Mouse (Mus musculus) liver, adult 2 months (tissue): ENCODE results near the gene Pigt.

Experiments used
- CTCF ChIP-seq: fragments of 200-500 bp; IDR thresholded peaks from 2 replicates; pipeline ENCODE4 v1.5.1; 2011; ENCODE audit warnings: low read depth, low read length, control low read depth
- POLR2A ChIP-seq: fragments of 200-500 bp; IDR thresholded peaks from 2 replicates; pipeline ENCODE4 v1.6.1; 2011; ENCODE audit warnings: low read length, control low read depth; ENCODE audit not compliant: insufficient read depth; ENCODE audit errors: extremely low read depth

DNA sequence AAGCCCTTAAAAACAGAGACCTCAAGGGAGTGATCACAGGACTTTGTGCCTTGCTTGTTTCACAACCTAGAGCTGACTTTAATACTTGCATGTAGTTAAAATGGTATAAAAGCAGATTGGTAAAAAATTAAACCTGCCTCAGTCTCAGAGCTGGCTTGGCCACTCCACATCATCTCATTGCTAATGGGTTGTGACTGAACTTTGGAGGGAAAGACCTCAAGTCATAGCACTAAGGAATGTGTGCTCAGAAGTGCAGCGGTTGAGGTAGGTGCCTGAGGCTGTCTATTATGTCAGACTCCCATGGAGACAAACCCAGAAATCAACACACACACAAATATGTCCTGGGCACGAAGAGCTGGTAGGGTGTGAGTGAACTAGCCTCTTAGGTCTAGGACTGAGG lies 46.4 kb downstream of the Pigt start:
- TF ChIP-seq POLR2A, result no peak
- TF ChIP-seq CTCF, result no peak
